Mouse (Mus musculus) 3134 (cell line): ENCODE results near the gene Ipo13.

ENCODE experiments used
- DNase-seq: peaks from one replicate; pipeline ENCODE4 v3.0.0-alpha.2; 2011; ENCODE audit warnings: low spot score; ENCODE audit not compliant: insufficient read length; ENCODE audit errors: extremely low read depth

Ipo13 gene

DNA sequence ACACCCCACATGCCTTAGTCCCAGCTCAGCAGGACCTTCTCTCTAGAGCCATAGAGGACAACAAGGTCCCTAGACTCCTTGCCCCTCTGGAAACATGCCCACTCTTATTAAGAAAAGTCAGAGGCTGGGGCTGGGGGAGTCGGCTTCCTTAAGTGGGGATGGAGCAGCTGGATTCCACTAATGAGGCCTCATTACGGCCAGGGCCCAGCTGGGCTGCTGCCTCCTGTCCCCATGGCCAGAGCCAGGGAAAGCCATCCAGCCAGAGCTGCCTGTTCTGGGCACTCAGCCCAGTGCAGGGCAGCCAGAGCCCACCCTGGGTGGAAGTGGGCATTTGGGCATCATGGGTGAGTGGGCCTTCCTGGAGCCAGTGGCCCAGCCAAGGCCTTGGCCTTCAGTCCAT, 67.8 kb downstream of the Ipo13 start:
- DNase-seq: no peak

DNA sequence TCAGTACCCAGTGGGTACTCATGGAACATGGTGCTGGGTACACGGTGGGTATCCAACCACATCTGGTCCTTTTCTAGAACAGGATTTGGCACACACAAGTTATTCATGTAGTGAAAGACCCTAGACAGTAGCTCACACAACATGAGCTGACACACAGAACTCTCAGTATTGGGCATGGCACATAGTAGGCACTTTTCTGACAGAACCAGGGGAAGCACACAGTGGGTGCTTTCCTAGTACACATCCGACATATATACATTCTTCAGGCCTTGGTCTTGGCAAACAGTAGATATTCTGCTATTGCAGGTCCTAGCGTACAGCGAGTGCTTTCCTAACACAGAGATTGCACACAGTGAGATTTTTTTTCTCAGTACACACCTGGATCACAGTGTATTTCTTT, 68.5 kb downstream of the Ipo13 start:
- DNase-seq: no peak

DNA sequence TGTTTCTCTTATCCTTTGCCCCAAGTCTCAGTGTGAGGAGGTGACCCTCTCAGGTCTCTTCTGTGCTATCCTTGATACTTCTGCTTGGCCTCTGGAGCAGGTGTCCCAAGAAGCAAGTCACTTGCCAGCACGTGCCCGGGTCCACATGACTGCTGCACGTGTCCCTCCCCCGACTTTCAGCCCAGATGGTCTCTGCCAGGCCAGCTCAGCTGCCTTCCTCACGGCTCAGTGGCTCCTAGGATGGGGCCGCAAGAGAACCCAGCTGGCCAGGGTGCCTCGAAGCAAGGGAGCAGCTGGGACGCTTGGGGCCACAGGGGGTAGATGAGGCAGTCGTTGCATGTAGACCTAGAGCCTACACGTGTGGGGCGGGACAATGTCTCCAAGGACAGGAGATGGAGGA, 69.5 kb downstream of the Ipo13 start:
- no peak for DNase-seq
